ENCODE assay signal across 13 mouse cellular contexts in the genomic region with DNA sequence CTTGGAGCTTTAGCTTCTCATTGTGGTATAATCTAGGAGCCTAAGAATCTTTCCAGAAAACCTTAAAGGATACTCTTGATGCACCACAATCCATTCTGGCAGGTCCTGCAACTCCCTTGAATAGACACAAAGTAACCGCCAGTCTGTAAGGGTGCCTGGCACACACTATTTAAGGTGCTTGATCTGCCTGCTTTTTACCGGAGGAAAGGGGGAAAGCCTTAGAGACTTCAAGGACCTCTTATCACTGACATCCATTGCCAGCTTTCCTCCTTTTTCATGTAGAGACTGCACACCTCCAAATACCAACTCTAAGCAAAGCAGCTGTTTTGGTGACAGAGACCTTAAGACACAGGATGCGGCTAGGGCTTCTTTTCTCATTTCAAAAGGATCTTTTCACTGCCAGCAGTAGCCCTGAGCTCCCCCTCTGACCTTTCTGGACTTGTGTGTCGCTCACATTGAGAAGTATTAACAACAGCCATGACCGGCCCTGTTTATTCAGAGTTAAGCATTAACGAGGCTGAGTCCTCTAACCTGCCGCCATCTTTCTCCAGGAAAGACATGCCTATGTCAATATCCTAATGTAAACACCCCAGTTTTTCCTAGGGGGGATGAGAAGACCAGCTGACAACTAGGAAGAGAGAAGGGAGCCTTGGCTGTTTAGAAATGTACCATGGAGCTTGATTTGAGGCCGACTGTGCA.
DNase-seq lines count a peak whose midpoint lies in the region; ATAC-seq and TF ChIP-seq lines count a peak whose summit lies in the region.
"Had no signal": no experiment of that assay in that cellular context is flagged by ENCODE, and none has a peak within 500 bp of the region (broad histone marks: within the 10 kb centered on the region; RNA-seq: fewer than 3 reads in every experiment).

No protein-coding gene starts in this region.

- peaks cover 33% of the 10 kb centered on the region for H3K4me1 ChIP-seq in hindbrain, embryonic 10.5 days (replicated peaks)
- H3K4me1 ChIP-seq in hindbrain, postnatal 0 days (ENCODE audit: insufficient read depth, low read length), result no peaks in the 10 kb centered on the region
- 0 out of 2 replicates have a peak, but pooled peaks cover 3% of the 10 kb centered on the region for H3K4me1 ChIP-seq in liver, embryonic 15.5 days (replicated peaks)
- H3K4me1 ChIP-seq: neural tube, embryonic 15.5 days had no signal

- DNase-seq in hindbrain, embryonic 10.5 days (ENCODE audit: low spot score), result no peak
- no peak for DNase-seq in hindbrain, postnatal 0 days (ENCODE audit: low spot score)
- DNase-seq in testis, postnatal 14 days (ENCODE audit: low spot score), result peak; percentile 42
- DNase-seq in testis, postnatal 10 days (ENCODE audit: low spot score), result no peak
- DNase-seq in yolk sac, embryonic 10.5 days (ENCODE audit: low spot score), result peak; percentile 85
- no peak for DNase-seq in cerebellum, adult 18-20 months
- DNase-seq: adrenal gland, postnatal 14 days; heart, adult 11 months; thymus, postnatal 14 days had no signal

- no peaks in the 10 kb centered on the region for H3K9me3 ChIP-seq in hindbrain, embryonic 10.5 days
- H3K9me3 ChIP-seq in hindbrain, postnatal 0 days (ENCODE audit: low read length), result no peaks in the 10 kb centered on the region
- no peaks in the 10 kb centered on the region for H3K9me3 ChIP-seq in liver, embryonic 15.5 days (replicated peaks)
- H3K9me3 ChIP-seq: neural tube, embryonic 15.5 days had no signal

- H3K27ac ChIP-seq in hindbrain, embryonic 10.5 days, result peak overlapping the region; percentile 53; the same call in 1 of the 2 replicates
- H3K27ac ChIP-seq in hindbrain, postnatal 0 days, result no peak overlapping the region
- H3K27ac ChIP-seq in liver, embryonic 15.5 days (replicated peaks), result 0 out of 2 replicates have a peak overlapping the region, but pooled peaks have one; percentile 26
- H3K27ac ChIP-seq: left cerebral cortex, adult 2 months; neural tube, embryonic 15.5 days had no signal

- ATAC-seq in hindbrain, postnatal 0 days, result no peak
- ATAC-seq in liver, embryonic 15.5 days (ENCODE audit: insufficient read depth), result peak; percentile 78
- ATAC-seq in cerebellum, adult (ENCODE audit: insufficient number of reproducible peaks, low FRiP score, low TSS enrichment), result no peak

- H3K9ac ChIP-seq in hindbrain, postnatal 0 days (replicated peaks; ENCODE audit: low read length), result no peak overlapping the region
- H3K9ac ChIP-seq in liver, embryonic 15.5 days, result no peak overlapping the region
- H3K9ac ChIP-seq: neural tube, embryonic 15.5 days had no signal

- no peak overlapping the region for H3K4me3 ChIP-seq in hindbrain, embryonic 10.5 days
- no peak overlapping the region for H3K4me3 ChIP-seq in hindbrain, postnatal 0 days (ENCODE audit: low read length)
- H3K4me3 ChIP-seq in liver, embryonic 15.5 days (replicated peaks), result no peak overlapping the region
- H3K4me3 ChIP-seq: left cerebral cortex, adult 2 months; neural tube, embryonic 15.5 days had no signal

- TF ChIP-seq CTCF in hindbrain, postnatal 0 days (IDR thresholded peaks at IDR 0.05; ENCODE audit: low read depth), result no peak

- no peaks in the 10 kb centered on the region for H3K27me3 ChIP-seq in hindbrain, embryonic 10.5 days (ENCODE audit: insufficient read depth, poor library complexity, severe bottlenecking)
- H3K27me3 ChIP-seq in hindbrain, postnatal 0 days (ENCODE audit: insufficient read depth, low read length), result no peaks in the 10 kb centered on the region
- H3K27me3 ChIP-seq in liver, embryonic 15.5 days, result no peaks in the 10 kb centered on the region
- H3K27me3 ChIP-seq: neural tube, embryonic 15.5 days had no signal

- H3K4me2 ChIP-seq in hindbrain, postnatal 0 days (ENCODE audit: low read depth, low read length), result no peak overlapping the region
- H3K4me2 ChIP-seq in liver, embryonic 15.5 days, result peak overlapping the region; percentile 32
- H3K4me2 ChIP-seq: neural tube, embryonic 15.5 days had no signal

- 45% methylated on average over 8 of the region's 8 CpGs for WGBS in hindbrain, embryonic 10.5 days
- 61% methylated on average over 8 of the region's 8 CpGs for WGBS in hindbrain, postnatal 0 days
- WGBS in liver, embryonic 15.5 days (ENCODE audit: insufficient replicate concordance), result 61% methylated on average over 8 of the region's 8 CpGs

- H3K36me3 ChIP-seq in hindbrain, embryonic 10.5 days, result peaks cover 6% of the 10 kb centered on the region
- H3K36me3 ChIP-seq in hindbrain, postnatal 0 days (ENCODE audit: insufficient read depth, low read length), result no peaks in the 10 kb centered on the region
- no peaks in the 10 kb centered on the region for H3K36me3 ChIP-seq in liver, embryonic 15.5 days (replicated peaks)
- H3K36me3 ChIP-seq: neural tube, embryonic 15.5 days had no signal

Comparison
In these comparisons a context has a peak if more than half of its experiments do, and no peak if none do; other contexts are left out.
1. DNase-seq: peak in testis, postnatal 14 days (single experiment) and yolk sac, embryonic 10.5 days (single experiment); none in hindbrain, embryonic 10.5 days (single experiment), hindbrain, postnatal 0 days (single experiment), testis, postnatal 10 days (single experiment) and cerebellum, adult 18-20 months (0 of 2).